Mouse (Mus musculus) heart, adult 2 months (tissue): Measurements from ENCODE around the gene Olfr1053.

Source experiments
- CTCF ChIP-seq: fragments of 200-600 bp; IDR thresholded peaks from 2 replicates; pipeline ENCODE4 v1.8.1; 2022; ENCODE audit warnings: antibody characterized with exemption, mild to moderate bottlenecking, moderate library complexity
- EP300 ChIP-seq: fragments of 200-500 bp; IDR thresholded peaks from 2 replicates; pipeline ENCODE4 v1.6.1; 2011; ENCODE audit warnings: low read depth, low read length, control low read depth; ENCODE audit not compliant: insufficient read depth
- POLR2A ChIP-seq: fragments of 200-500 bp; IDR thresholded peaks from 2 replicates; pipeline ENCODE4 v1.6.1; 2011; ENCODE audit warnings: mild to moderate bottlenecking, low read depth, low read length, control low read depth; ENCODE audit not compliant: insufficient read depth

DNA sequence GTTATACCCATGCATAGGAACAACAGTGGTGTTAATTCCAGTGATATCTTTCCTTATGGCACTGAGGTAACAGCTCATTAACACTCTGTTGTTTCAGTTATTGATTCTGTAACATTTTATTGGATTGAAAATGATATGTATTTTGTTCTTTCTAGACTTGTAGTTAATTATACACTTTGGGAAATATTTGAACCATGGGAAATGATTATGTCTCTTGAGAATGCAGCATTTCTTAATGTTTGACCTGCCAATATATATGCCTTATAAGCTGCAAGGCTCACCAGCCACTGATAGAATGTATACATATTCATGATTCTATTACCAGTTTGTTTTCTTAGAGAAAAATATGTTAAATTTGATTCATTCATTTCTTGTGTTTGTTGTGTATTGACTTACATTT lies 22.9 kb downstream of the Olfr1053 start, which contains the start of gene Olfr1052:
- TF ChIP-seq POLR2A: no peak
- no peak for TF ChIP-seq CTCF
- TF ChIP-seq EP300: no peak
